Mouse (Mus musculus): ENCODE measurements at regions not wholly inside any gene's neighbourhood (a gene's known extent, or its start where the extent isn't known, plus 50 kb on each side); places are given as distances from the start of the nearest gene placed in this dataset.

DNA sequence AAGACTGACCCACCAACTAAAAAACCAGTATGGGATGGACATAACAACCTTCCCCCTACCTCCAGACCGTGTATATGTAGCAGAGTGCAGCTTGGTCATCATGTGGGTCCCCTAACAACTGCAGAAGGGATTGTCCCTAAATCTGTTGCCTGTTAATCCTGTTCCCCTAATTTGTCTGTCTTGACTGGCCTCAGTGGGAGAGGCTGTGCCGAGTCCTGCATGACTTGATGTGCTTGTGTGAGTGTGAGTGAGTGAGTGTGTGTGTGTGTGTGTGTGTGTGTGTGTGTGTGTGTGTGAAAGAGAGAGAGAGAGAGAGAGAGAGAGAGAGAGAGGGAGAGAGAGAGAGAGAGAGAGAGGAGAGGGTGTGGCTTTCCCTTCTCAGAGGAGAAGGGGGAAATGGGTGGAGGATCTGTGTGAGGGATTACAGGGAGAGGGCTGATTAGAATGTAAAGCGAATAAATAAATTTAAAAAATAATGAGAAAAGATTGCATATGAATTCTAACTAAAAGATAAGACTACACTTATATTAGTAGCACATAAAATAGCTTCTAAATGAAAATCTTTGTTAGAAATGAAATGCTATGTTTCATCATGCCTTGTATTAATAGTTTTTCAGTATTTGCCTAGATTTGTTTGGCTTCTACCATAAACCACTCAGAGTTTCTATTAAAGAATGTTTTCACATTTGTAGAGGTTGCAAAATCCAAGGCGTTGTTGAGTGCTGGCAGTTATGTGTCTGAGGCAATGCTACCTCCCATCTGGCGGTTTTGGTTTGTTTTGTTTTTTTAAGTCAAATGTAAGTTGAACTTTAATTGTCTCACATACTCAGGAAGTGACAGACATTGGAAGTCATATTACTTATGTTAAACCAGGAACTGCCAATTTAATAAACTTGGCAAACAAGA is 740.9 kb downstream of the Abca13 start:
- TF ChIP-seq CTCF (IDR thresholded peaks at IDR 0.05; ENCODE audit: low read depth, low read length) = no peak
- TF ChIP-seq POLR2A (IDR thresholded peaks at IDR 0.05; ENCODE audit: insufficient read depth, low read length) = no peak
- no peak for TF ChIP-seq EP300 (IDR thresholded peaks at IDR 0.05; ENCODE audit: insufficient read depth, low read depth, low read length)
